Mouse (Mus musculus): ENCODE results near the gene Slc25a22.
"Not testable (repeated sequence)": the region's sequence is repeated elsewhere in the genome, so short reads cannot be mapped to it uniquely, and the experiment has no call there.

Gene Slc25a22

DNA sequence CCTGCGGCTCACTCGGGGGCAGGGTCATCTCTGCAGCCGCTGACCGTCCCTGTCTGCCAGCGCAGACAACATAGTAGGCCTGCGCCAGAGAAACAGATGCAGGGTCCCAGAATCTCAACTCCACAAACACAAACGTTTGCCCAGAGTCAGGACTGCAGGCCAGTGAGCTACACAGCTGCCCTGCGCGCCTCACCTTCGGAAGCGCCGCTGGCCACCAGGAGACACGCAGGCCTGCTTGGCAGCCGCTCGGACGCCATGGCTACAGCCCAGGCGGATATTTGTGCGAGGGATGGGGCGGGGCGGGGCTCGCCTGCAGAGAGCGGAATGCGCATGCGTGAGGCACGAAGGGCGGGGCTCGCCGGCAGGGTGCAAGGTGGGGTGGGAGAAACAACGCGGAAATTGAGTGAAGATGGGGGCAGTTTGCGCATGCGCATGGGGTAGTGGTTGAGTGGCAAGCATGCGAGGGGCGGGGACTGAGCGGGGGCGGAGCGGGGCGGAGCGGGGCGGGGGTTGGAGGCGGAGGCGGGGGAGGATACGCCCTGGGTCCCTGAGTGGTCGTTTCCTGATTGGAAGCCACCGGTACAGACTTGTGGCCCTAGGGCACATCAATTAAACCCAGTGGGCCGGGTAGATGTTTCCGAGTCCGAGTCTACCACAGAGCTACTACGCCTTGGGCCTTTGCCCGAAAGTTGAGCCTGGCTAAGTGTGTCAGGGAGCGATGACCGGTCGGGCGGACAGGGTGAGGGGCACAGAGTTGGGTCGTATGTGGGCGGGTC is 23.7 kb downstream of the Slc25a22 start, which contains the start of gene Gatd1:
Gene Gatd1 (minus strand): TSS at position 328 of the 776 bp plus-strand sequence.
- DNase-seq (ENCODE audit: low read depth, low spot score), result peak; percentile 100

DNA sequence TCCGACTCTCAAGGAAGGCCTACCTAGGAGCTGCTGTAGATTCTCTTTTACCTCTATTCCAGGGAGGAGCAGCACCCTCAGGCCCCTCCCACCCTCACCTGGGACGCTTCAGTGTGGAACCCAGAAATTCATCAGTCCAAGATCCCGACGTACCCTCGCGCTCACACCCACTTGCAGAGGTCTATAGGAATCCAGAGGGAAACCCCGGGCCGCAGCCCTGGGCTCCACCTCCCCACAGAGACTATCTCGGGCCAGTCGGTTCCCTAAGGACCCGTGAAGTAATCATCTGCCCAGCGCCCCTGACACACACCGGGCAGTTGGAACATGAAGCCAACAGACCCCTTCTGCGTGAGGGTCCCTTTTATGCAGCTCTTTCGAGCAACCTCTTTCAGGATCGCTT is 24.4 kb downstream of the Slc25a22 start:
- DNase-seq (ENCODE audit: low read depth, low spot score), result no peak

DNA sequence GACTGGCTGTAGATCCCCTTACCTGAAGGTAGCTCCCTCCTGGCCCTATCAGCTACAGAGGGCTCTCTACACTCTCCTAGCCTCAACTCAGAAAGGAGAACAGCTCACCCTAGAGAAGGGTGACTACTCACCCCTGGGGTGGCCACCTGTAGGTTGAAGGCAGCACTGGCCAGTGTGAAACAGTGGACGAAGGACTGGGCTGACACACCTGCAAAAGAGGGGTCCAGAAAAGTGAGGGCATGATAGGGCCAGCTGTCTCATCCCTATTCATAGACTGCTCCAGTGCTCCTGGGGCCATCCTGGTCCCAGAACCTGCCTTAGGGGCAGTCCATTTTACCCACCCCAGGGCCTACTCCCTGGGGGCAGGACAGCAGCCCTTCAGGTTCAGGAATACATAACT is 26.0 kb downstream of the Slc25a22 start:
- no peak for DNase-seq (ENCODE audit: low read depth, low spot score)

DNA sequence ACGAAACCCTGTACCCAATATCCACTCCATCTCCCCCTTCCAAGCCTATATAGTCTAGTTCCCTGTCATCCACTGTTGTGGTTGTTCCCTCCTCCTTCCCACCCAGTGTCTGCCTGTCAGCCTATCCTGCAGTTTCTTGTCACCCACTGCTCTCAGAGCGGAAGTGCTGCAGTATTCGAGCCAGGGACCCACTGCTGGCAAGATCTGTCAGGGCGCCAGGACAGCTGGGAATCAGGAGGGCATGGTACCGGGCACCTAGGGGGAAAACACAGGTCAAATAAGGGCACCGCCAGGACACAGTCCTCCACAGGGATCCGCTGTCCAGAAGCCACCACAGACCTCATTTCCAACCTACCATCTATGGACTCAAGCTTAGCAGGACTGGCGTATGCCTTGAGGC is 27.1 kb downstream of the Slc25a22 start:
- DNase-seq (ENCODE audit: low read depth, low spot score), result no peak

DNA sequence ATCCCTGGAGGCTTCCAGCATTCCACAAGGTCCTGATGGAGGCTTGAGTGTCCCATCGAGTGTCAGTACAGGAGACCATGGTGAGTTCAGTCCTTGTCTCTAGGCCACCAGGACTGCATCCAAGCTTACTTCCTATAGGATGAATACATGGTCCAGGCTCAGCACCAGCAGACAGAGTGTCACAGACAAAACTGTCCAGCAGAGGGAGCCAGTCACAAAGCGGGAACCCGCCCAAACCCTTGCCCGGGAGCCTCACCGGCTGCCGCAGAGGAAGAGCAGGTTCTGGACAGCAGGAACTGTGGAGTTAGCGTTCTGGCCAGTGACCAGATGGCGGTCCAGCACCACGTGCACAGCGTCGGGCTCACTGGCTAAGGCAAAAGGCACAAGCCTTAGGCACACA is 28.9 kb downstream of the Slc25a22 start:
- peak; percentile 69 for DNase-seq (ENCODE audit: low read depth, low spot score)

DNA sequence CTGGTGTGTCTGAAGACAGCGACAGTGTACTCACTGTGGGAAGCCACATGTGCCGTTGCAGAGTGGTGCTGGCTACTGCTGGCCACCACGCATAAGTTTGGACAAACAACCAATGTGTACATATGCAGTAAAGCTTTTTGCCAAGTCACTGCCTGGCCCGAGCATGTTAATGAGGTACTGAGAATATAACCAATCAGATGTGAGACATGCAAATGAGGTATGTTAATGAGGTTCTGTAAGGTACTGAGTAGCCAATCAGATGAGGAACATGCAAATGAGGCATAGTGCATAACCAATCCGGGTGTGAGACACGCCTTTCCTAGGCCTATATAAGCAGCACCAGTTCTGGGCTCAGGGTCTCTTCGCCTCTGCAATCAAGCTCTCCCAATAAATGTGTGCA is 30.0 kb downstream of the Slc25a22 start:
- not testable (repeated sequence) for DNase-seq (ENCODE audit: low read depth, low spot score)

DNA sequence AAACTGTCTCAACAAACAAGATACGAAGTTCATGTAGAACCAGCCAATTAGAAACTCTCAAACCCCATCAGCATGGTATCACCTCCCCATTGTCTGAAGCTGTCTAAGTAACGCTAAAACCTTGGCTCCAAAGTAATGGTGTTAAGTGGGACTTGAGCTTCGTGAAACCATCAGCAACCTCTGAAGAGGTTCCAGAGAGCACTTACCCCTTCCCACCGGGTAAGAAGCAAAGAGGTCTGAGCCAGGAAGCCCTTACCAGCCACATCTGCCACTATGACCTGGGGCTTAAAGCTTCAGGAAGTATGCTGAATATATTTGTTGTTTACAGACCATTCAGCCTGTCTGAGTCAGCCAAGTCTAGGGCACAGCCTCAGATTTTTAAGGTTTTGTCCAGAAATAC is 32.2 kb downstream of the Slc25a22 start:
- no peak for DNase-seq (ENCODE audit: low read depth, low spot score)

DNA sequence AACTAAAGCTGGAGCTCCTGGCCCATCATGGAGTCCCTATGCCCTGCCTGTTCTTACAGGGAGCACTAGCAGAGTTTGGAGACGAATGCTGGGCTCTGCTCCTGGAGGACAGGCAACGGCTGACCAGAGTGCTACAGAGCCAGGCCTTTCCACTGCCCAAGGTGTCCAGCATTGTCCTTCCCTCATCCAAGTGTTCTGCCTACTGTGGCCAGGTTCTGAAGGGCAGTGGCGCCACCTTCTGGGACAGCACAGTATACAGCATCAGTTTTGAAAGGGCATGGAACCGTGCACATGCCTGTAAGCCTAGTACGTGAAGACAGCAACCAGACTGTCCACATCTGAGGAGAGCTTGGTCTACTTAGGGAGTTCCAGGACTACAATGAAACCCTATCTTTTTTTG is 34.4 kb downstream of the Slc25a22 start:
- DNase-seq (ENCODE audit: low read depth, low spot score), result no peak

DNA sequence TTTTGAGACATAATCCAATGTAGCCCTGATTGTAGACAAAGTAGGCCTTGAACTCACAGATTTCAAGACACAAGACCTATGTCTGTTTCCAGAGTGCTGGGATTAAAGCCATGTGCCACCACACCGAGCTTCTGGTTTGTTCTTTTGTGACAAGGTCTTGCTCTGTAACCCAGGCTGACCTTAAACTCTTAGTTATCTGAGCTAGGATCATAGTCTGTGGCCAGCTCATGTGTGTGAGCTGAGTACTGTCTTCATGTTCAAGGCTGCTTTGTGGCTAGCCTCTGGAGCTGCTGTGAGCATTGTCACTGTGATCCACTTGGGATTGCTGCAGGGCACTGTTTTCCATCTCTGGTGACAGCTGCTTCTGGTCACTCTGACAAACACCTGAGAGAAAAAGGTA is 42.3 kb downstream of the Slc25a22 start:
- DNase-seq (ENCODE audit: low read depth, low spot score), result no peak

DNA sequence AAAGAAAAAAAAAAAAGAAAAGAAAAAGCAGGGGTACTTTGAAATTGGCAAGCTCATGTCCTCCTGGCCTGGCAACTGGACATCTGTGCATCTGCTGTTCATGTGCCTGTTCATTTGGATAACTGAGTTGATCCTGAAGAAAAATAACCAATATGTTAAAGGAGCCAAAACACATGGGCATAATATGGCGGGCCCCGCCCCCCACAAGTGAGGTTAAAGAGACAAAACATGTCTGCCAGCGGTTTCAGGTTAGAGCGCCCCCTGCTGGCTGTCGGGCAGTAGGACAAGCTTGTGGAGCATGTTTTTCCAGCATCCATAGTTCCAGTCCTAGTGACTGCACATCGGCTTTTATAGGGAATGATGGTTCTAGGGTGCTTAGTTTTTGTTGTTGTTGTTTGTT is 42.9 kb downstream of the Slc25a22 start:
- peak; percentile 34 for DNase-seq (ENCODE audit: low read depth, low spot score)

DNA sequence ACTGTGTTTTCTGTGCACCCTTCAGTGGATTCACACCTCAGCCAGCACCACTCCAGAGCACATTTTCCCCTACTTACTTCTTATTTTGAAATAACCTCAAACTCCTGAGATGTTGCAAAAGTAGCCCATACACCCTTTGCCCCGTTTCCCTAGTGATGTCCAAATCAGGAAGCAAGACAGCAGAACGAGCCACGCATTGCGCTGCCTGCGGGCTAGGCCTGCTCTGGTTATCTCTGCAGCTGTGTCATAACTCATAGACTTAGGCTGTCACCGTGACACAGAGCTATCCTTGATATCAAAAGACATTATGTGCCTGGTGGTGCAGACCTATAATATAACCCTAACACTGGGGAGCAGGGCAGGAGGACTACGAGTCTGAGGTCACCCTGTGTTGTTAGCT is 43.5 kb downstream of the Slc25a22 start:
- no peak for DNase-seq (ENCODE audit: low read depth, low spot score)

DNA sequence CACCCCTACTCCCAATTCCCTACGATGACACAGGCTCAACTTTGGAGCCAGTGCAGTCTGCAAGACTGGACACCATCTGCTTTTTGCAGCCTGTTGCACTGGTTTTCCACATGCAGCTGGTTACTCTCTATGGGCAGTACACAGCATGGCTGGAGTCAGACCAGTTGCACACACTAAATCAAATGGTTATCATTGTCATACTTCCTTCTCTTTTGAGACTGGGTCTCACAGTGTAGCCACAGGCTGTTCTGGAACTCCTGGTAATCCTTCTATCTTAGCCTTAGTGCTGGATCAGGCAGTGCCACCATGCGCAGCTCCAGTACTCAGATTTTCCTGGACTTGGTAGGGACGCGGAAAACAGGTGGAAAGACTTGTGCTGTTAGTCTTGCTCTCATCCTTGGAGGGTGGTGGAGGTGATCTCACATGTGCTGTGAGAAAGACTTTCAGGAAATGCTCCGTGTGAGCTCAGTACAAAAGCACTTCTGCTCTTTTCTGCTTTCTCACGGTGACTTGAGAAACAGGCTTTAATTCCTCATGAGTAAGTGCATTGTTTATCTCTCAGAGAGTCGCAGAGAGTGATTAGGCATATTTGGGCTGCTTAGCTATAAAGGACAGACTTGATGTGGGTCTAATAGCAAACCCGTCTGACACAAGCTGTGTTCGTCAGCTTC is 45.0 kb downstream of the Slc25a22 start:
- no peak for DNase-seq (ENCODE audit: low read depth, low spot score)

DNA sequence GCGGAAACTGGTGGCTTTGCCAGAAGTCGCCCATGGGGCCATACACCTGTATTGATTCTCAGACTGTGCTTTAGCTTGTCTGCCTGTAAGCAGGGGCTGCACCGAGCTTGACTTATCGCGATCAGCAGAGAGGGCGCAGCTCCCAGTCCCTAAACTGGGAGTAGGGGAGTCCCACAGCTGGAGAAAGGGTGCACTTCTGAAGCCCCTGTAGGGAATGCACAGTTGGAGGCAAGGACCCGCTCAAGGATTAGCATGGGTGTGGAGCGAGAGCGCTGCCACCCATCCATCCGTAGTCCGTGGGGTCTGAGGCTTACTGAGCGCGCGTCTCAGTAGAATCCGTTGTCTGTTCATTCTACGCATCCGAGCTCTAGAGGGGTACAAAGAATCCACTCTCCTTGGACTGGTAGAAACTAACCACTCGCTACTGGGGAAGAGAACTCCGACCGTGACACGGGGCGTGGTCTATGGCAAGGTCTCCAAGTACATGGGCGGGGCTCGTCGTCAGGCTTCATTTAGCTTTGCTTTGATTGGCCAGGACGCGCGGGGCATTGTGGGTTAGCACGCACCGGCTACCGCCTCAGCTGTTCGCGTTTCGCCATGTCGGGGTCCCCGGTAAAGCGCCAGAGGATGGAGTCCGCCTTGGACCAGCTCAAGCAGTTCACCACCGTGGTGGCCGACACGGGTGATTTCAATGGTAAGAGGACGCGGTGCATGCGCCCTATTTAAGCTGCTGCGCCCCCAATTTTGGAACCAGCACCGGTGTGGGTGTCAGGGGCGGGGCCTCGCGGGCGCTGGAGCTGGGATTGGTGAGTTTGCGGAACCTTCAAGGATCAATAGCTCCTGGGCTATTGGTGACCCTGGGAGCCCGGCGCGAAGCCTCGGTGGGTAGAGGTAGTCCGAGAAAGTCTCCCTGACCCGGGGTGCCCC is 45.8 kb downstream of the Slc25a22 start, which contains the start of gene Taldo1:
Gene Taldo1 (plus strand): TSS at position 575 of the 927 bp plus-strand sequence.
- DNase-seq (ENCODE audit: low read depth, low spot score), result peak; percentile 81

DNA sequence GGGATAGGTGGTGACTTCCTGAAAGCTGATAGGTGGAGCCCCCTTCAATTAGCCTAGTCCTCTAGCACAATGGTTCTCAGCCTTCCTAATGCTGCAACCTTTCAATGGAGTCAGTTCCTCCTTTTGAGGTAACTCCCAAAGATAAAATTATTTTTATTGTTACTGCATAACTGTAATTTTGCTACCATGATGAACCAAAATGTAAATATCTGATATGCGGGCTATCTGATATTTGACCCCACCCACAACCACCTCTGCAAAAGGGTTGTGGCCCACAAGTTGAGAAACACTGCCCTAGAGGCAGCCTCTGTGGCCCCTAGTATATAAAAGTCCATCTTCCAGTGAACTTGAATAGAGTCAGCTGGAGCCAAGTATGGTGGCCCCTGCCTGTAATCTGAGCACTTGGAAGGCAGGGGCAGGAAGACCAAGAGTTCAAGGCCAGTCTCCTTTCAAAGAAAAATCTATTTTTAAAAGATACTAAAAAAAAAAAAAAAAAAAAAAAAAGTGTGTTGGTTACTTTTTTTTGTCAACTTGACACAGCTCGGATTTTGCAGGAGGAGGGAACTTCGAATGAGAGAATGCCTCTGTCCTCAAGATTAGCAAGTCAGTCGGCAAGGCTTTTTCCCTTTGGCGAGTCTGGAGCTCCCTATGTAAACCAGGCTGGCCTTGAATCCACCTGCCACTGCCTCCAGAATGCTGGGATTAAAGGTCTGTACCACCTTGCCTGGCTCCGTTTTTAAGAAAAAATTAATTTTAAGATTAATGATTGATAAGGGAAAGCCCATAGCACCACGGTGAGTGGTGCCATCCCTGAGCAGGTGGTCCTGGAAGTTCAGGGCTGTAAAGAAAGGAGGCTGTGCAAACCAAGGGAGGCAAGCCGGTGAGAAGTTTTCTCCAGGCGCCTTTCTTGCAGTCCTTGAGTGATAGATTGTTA is 47.1 kb downstream of the Slc25a22 start:
- no peak for DNase-seq (ENCODE audit: low read depth, low spot score)

DNA sequence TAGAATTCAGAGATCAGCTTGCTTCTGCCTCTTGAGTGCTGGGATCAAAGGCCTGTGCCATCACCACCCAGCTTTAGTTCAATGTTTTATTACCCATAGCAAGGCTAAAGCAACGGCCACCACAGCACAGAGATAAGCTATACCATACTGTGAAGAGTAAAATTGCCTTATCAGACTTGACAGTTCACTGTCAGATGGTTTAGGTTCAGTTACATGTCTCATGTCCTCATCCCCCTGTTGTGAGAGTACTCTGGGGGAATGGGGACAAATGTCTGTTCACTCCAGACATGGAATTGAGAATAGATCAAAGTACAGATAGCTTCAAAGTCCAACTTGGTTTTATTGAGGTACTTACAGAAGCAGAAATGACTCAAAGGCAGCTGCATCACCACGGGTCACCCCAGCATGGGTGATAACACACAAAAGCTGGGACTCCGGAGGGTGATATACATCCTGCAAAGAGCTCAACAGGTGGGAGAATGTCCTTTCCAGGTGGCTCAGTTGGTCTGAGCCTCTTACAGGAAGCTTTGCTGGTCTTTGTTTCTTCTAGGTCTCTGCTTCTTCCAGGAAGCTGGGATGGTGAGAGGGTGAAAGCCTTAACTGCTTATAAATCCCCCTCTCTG is 49.1 kb downstream of the Slc25a22 start:
- no peak for DNase-seq (ENCODE audit: low read depth, low spot score)

DNA sequence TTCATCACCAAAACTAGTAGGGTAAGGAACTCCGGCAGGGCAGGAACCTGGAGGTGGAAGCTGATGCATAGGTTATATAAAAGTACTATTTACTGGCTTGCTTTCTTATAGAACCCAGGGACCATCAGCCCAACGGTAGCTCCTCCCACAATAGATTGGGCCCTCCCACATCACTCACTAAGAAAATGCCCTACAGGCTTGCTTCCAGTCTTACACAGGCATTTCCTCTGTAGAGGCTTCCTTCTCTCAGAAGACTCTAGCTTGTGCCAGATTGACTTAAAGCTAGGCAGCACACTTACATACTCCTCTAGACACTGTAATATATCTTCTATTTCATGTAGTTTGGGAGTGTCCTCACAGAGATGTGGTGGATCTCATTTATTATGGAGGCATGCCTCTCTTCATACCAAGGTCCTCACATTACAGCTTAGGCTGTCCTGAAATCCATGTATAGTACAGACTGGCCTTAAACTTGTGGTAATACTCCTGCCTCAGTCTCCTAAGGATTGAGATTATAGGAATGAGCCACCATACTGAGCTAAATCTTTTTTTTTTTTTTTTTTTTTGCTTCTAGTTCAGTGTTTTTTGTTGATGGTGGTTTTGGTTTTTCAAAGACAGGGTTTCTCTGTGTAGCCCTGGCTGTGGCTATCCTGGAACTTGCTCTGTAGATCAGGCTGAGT is 49.7 kb downstream of the Slc25a22 start:
- no peak for DNase-seq (ENCODE audit: low read depth, low spot score)

DNA sequence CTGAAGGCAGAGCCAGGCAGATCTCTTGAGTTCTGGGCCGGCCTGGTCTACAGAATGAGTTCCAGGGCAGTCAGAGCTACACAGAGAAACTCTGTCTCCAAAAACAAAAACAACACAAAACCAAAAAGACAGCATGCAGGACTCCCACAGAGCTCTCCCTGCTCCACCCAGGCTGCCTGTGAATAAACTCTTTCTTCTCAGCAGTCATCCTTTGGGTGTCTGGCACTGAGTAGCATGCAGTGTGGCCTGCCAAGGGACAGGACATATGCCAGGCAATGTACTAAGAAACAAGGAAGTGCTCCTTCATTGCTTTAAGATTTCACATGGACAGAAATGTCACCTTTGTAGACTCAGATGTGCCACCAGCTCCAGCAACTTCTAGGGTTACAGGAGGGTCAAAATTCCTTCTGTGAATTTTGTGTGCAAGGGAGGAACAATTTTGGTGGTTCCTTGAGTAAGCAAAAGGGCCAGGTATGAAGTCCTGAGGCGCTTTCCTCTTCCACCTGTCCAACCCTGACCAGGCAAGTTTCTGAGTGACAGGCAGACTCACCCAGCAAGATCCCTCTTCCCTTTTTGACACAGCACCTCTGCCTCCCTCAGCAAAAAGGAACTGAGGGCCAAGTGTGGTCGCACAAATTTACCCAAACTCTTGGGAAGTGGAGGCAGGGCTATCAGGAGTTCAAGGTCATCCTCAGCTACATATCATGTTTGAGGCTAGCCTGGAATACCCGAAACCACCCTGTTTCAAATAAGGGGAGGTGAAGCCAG is 56.4 kb downstream of the Slc25a22 start:
- DNase-seq (ENCODE audit: low read depth, low spot score), result no peak
